Mouse (Mus musculus) midbrain, embryonic 14.5 days (tissue): ENCODE results near the gene Exog. TPM values are rescaled to one million over a fixed set of nuclear protein-coding genes. Genes with fewer than 3 reads are reported as not detected.

Experiments
- ATAC-seq: fragments of 200-750 bp; cut with Nextera tagmentation; 2 replicates; pipeline ENCODE4 v1.8.0; 2017; ENCODE audit warnings: moderate number of reproducible peaks, moderate library complexity; ENCODE audit not compliant: low FRiP score, low TSS enrichment
- DNase-seq: peaks from one replicate; pipeline ENCODE4 v3.0.0-alpha.2; 2015
- H3K27ac ChIP-seq: fragments of 300-500 bp; sonication (generic); replicated peaks from 2 replicates; pipeline ENCODE4 v1.5.1; 2014; ENCODE audit warnings: mild to moderate bottlenecking, low read depth, low read length, moderate library complexity
- H3K27me3 ChIP-seq: fragments of 300-500 bp; sonication (generic); 2 replicates; pipeline ENCODE4 v1.6.1; 2014; ENCODE audit warnings: low read length, control low read depth, mixed read lengths; ENCODE audit not compliant: control insufficient read depth, insufficient read depth
- H3K36me3 ChIP-seq: fragments of 300-500 bp; sonication (generic); 2 replicates; pipeline ENCODE4 v1.6.1; 2014; ENCODE audit warnings: low read length, control low read depth; ENCODE audit not compliant: control insufficient read depth, insufficient read depth
- H3K4me1 ChIP-seq: fragments of 300-500 bp; sonication (generic); 2 replicates; pipeline ENCODE4 v1.6.1; 2014; ENCODE audit warnings: mild to moderate bottlenecking, antibody characterized with exemption, low read length, control low read depth; ENCODE audit not compliant: control insufficient read depth, insufficient read depth
- H3K4me2 ChIP-seq: fragments of 300-500 bp; sonication (generic); 2 replicates; pipeline ENCODE4 v1.6.1; 2014; ENCODE audit warnings: mild to moderate bottlenecking, low read length, moderate library complexity
- H3K4me3 ChIP-seq: fragments of 300-500 bp; sonication (generic); replicated peaks from 2 replicates; pipeline ENCODE4 v1.5.1; 2014; ENCODE audit warnings: low read depth, low read length
- H3K9ac ChIP-seq: fragments of 300-500 bp; sonication (generic); replicated peaks from 2 replicates; pipeline ENCODE4 v1.6.1; 2014; ENCODE audit warnings: mild to moderate bottlenecking, low read length, moderate library complexity
- H3K9me3 ChIP-seq: fragments of 300-500 bp; sonication (generic); 2 replicates; pipeline ENCODE4 v1.6.1; 2016; ENCODE audit warnings: low read length, control low read depth, mixed read lengths; ENCODE audit not compliant: control insufficient read depth
- WGBS: fragments of 180-500 bp; shearing (Covaris S2); extraction: QIAGEN DNeasy Blood & Tissue Kit; methylation state at CpG from one replicate; pipeline ENCODE4 v1.1.7; 2014; 5-methylcytosine and 5-hydroxymethylcytosine counted together
- polyA plus RNA-seq: library from polyadenylated mRNA; unstranded; fragments of >200 nt; fragmentation: Nextera tagmentation; extraction: Ambion mirVana; gene quantifications from 2 replicates; pipeline ENCODE4 v1.2.1, GENCODE M21; 2014

Exog gene
- polyA plus RNA-seq, 1 experiment from 2014 or later = 56.0 TPM

DNA sequence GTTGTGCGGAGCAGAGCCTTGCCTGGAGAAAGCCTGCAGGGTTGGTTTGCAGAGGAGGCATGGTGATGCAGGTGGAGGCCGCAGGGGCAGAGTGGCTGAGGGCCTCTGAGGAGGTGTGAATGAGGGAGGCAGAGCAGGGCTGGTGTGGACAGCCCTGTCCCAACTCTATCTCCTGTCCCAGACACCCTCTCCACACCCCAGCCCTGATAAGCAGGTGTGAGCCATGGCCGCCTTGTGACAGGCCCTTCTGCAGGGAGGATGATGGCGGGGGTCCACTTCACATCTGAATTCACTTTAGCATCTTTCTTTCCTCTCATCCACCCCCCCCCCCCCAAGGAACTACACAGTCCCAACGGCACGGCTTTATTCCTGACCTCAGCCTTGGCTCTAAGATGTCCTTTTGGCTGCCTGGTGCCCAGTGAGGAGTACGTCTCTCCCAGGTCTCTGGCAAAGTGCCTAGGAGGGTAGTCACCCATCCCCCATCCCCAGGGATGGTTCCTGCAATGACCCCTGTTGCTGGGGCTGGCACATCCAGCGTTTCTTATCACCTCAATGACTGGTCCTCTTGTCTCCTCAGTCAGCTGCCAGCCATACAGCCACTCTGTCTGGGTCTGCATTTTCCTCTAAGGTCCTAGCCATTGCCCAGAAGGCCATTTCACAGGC, 25.1 kb downstream of the Exog start:
- H3K4me3 ChIP-seq = no peak overlapping the region
- H3K36me3 ChIP-seq = peaks cover 30% of the 10 kb centered on the region
- H3K4me2 ChIP-seq = no peak overlapping the region
- H3K9me3 ChIP-seq = no peaks in the 10 kb centered on the region
- H3K4me1 ChIP-seq = no peaks in the 10 kb centered on the region
- no peak for ATAC-seq
- DNase-seq = no peak
- H3K9ac ChIP-seq = no peak overlapping the region
- WGBS = 90% methylated on average over 8 of the region's 8 CpGs
- H3K27ac ChIP-seq = no peak overlapping the region
- H3K27me3 ChIP-seq = no peaks in the 10 kb centered on the region

DNA sequence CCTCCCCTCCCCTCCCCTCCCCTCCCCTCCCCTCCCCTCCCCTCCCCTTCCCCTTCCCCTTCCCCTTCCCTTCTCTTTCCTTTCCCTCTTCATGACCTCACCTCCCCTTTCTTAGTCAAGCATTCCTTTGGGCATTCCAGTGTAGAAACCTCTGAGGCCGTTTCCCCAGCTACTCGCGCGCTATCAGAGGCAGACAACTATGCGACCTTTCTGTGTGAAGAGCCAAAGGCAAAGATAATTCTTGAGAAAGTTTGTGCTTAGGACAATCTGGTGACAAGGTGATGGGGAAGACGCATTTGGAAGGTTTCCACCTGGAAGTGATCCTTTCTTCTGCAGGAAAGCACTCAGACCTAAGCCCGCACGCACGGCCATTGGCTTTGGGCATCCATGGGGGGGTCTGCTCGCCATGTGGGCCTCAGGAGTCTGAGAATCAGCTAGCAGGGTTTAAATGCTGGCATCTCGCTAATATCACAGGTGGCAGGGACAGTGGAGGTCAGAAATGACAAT, 27.7 kb downstream of the Exog start:
- H3K4me2 ChIP-seq = no peak overlapping the region
- no peak overlapping the region for H3K4me3 ChIP-seq
- peaks cover 14% of the 10 kb centered on the region for H3K36me3 ChIP-seq
- H3K27ac ChIP-seq = no peak overlapping the region
- DNase-seq = no peak
- no peaks in the 10 kb centered on the region for H3K4me1 ChIP-seq
- H3K9ac ChIP-seq = no peak overlapping the region
- ATAC-seq = no peak
- no peaks in the 10 kb centered on the region for H3K27me3 ChIP-seq
- 84% methylated on average over 11 of the region's 11 CpGs for WGBS
- H3K9me3 ChIP-seq = no peaks in the 10 kb centered on the region

- DNase-seq (no peak), ATAC-seq (no peak)
- no peak overlapping the region for H3K4me2 ChIP-seq
- 82% methylated on average over 1 of the region's 1 CpGs for WGBS
- no peak overlapping the region for H3K27ac ChIP-seq
- no peak overlapping the region for H3K4me3 ChIP-seq
- H3K4me1 ChIP-seq = no peaks in the 10 kb centered on the region
- no peaks in the 10 kb centered on the region for H3K9me3 ChIP-seq
- peaks cover 9% of the 10 kb centered on the region; the same call in 1 of the 2 replicates for H3K36me3 ChIP-seq
- no peak overlapping the region for H3K9ac ChIP-seq
- no peaks in the 10 kb centered on the region for H3K27me3 ChIP-seq
Measured at GRCm38 (mm10) chr9:119473011-119473410, 28.3 kb downstream of the Exog start.

DNA sequence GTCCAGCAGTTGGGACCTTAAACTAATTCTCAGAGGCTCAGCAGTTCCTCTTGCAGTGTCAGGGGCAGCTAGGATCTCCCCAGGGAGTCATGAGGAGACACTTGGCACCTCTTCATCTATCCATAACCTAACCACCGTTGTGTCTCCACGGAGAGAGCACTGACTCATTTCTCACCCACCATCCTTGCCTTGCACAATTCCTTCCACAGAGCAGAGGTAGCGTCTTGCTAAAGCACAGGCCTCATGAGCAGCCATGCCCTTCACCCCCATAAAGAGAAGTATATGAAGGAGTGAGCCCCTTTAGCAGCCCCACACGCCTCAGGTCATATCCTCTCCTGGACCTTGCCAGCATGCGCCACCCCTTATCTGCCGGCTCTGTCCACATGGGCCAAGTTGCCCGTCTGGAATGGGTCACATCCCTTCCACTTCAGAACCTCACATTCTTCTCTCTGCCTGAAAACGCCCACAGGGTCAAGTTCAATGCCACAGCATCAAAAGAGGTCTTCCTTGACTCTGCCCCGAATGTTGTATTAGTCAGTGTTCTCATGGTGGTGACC, 28.9 kb downstream of the Exog start:
- Histone ChIP-seq H3K27ac (no peak overlapping the region), H3K36me3 (0 out of 2 replicates have a peak, but pooled peaks cover 5% of the 10 kb centered on the region), H3K4me3 (no peak overlapping the region), H3K4me2 (no peak overlapping the region), H3K4me1 (no peaks in the 10 kb centered on the region), H3K9ac (no peak overlapping the region), H3K27me3 (no peaks in the 10 kb centered on the region), H3K9me3 (no peaks in the 10 kb centered on the region)
- ATAC-seq (no peak), DNase-seq (no peak)
- WGBS = 92% methylated on average over 9 of the region's 9 CpGs

DNA sequence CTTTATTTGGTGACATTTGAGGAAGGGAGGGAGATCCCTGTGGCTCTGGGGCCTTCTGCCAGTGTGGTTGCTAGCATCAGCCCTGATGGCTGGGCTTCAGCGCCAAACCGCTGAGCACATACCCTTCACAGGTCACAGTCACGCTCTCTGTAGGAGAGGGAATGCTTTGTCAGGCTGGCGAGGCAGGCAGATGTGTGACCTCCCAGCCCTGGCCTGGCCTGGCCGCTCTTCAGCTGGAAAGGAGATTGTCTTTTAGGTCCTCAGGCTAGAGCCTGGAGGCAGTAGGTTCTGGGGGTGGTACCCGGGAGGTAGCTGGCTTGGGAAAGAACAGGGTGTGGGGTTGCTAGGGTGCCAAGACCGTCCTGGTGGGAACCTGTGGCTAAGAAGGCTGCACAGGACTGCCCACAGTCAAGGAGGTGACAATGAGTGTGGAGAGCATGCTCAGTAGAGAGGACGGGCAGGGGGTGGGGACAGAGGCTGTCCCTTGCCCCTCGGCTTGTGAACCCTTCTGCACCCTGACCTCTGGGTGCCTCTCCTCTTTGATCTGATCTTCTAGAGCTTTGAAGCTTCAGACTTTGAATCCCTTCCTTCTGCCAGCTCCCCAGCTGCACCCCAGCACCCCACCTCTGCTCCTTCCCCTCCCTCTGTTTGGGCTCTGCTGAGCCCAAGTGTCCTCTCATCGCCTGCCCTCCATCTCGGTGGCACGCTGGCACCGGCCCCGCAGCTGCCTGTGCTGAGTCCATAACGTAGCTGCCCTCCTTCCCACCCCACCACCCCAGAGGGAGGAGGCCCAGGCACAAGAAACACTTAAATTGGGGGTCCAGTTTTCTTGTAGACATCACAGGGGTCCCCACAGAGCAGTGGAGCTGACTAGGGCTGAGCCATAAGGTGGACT, 30.2 kb downstream of the Exog start:
- H3K4me2 ChIP-seq = no peak overlapping the region
- H3K9me3 ChIP-seq = no peaks in the 10 kb centered on the region
- H3K9ac ChIP-seq = no peak overlapping the region
- no peaks in the 10 kb centered on the region for H3K4me1 ChIP-seq
- no peaks in the 10 kb centered on the region for H3K27me3 ChIP-seq
- ATAC-seq (no peak), DNase-seq (no peak)
- H3K27ac ChIP-seq = no peak overlapping the region
- H3K36me3 ChIP-seq = 0 out of 2 replicates have a peak, but pooled peaks cover 4% of the 10 kb centered on the region
- H3K4me3 ChIP-seq = no peak overlapping the region
- 65% methylated on average over 15 of the region's 15 CpGs for WGBS

- WGBS = 61% methylated on average over 6 of the region's 6 CpGs
- Histone ChIP-seq H3K27ac (no peak overlapping the region), H3K9me3 (no peaks in the 10 kb centered on the region), H3K36me3 (no peaks in the 10 kb centered on the region), H3K9ac (no peak overlapping the region), H3K4me1 (no peaks in the 10 kb centered on the region), H3K27me3 (no peaks in the 10 kb centered on the region), H3K4me2 (no peak overlapping the region), H3K4me3 (no peak overlapping the region)
- ATAC-seq (no peak), DNase-seq (no peak)
Measured at GRCm38 (mm10) chr9:119477754-119478153, 33.0 kb downstream of the Exog start.

DNA sequence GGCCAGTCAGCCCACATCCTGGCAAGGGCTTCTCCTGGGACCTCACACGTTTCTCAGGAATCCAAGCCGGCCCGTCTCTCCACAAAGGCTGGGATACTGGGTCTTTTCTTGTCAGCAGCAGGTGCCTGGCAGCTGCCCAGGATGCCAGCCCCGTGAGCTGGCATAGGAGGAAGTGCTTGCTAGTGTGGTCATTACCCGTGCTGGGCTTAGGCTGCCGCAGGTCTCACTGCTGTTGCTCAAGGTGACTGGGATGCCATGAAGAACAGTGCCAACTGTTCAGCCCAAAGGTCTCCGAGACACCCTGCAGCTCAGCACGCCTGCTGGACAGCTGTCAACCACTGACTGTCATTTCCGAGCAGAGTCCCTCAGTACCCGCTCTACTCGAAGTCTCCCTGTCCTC, 33.6 kb downstream of the Exog start:
- DNase-seq (no peak), ATAC-seq (no peak)
- Histone ChIP-seq H3K4me3 (no peak overlapping the region), H3K9ac (no peak overlapping the region), H3K9me3 (no peaks in the 10 kb centered on the region), H3K4me2 (no peak overlapping the region), H3K27ac (no peak overlapping the region), H3K4me1 (no peaks in the 10 kb centered on the region), H3K27me3 (no peaks in the 10 kb centered on the region), H3K36me3 (no peaks in the 10 kb centered on the region)
- WGBS = 79% methylated on average over 11 of the region's 11 CpGs

DNA sequence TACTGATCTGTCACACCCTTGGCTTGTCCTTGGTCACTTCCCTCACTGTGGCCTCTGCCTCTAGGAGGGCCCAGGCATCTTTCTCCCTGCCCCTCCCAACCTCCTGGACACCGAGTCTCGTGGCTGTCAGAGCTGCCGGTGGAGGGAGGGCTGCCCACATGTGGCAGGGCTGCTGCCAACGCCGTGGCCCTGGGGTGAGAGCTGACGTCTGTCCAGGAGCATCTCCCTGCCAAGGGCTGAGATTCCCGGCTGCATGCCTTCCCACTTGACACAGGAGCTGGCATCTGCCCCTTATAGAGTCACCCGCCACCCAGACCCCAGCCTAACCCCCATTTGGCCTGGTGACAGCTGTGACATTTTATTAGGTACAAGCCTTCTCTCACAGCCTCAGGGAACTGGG, 34.6 kb downstream of the Exog start:
- Histone ChIP-seq H3K4me1 (no peaks in the 10 kb centered on the region), H3K36me3 (no peaks in the 10 kb centered on the region), H3K9me3 (no peaks in the 10 kb centered on the region), H3K4me3 (no peak overlapping the region), H3K4me2 (no peak overlapping the region), H3K27me3 (no peaks in the 10 kb centered on the region), H3K27ac (no peak overlapping the region), H3K9ac (no peak overlapping the region)
- ATAC-seq = no peak
- DNase-seq = no peak
- WGBS = 58% methylated on average over 8 of the region's 8 CpGs
